Mouse (Mus musculus) kidney, postnatal 4 days (tissue): Measurements from ENCODE around the gene Cma2.
A peak's percentile ranks its signal among the peaks of the same experiment; 100 is the strongest.
"Not testable (repeated sequence)": the region's sequence is repeated elsewhere in the genome, so short reads cannot be mapped to it uniquely, and the experiment has no call there.

Experiments
- DNase-seq, 2 experiments: peaks; one replicate each; pipeline ENCODE4 v3.0.0; 2021; ENCODE audit warnings: mixed read lengths in 2 of 2

Gene Cma2

DNA sequence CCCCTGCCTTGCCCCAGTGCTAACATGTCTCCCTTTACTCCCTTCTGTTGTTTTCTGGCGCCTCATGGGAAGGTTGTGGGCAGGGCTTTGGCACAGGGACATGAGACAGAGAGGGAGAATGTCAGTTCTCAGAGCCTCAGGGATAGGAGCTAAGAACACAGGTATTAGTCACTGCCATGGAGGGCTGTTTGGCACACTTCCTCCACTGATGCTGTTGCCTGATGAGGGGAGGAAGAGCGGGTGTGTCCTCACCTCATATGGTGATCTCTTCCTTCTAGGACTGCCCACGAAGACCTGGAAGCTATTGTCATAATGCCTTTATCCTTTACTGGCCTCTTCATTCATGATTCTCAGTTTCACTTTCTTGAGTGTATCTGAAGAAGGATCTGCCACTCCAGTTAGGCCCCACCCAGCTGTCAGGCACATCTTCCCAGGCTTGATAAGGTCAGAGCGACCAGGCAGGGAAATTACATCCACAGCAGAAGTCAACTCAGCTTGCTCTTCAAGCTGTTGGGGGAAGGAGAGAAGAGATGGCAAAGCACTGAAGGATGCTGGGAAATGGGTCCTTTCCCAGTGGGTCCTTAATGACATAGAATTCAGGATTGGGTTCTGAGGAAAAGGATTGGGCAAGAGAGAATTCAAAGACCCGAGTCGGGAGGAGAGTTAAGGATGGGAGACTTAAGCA, at the start of gene Cma2:
Gene Cma2 (plus strand): TSS at position 635 of the 685 bp plus-strand sequence.
- no peak for DNase-seq

DNA sequence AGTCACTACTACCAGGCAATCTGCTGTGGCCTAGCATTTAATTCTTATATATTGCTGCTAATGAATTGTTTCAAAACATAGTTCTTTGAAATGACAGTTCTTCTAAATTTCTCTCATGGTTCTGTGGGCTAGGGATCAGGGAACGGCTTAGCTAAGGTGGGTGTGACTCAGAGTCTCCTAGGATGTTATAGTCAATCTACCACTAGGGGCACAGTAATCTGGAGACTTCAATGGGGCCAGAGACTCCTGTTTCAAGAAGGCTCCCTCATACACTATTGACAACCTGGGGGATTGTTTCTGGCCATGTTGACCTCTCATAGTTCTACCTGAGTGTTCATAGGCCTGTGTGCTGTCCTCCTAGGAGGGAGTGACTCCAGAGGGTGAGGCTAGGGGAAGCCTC, 45.3 kb upstream of the Cma2 start:
- no peak for DNase-seq

DNA sequence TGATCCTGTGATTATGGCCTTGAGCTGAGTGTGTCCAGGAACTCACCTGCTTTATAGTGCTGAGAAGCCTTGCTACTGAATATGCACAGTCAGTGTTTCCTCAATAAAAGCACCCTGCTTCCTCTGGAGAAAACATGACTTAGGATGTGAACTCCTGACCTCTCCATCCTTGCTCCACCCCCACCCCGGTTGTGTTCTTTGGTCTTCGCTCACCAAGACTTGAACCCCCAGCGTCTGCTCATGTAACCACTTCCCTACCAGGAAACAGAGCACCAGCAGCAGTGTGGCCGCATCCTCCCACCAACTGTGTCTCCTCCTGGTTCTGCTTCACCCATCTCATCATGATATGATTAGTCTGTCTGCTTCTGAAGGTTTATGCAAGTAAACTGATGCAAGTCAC, 37.4 kb upstream of the Cma2 start:
- DNase-seq = peak in 1 of 2 experiments; percentile 12

DNA sequence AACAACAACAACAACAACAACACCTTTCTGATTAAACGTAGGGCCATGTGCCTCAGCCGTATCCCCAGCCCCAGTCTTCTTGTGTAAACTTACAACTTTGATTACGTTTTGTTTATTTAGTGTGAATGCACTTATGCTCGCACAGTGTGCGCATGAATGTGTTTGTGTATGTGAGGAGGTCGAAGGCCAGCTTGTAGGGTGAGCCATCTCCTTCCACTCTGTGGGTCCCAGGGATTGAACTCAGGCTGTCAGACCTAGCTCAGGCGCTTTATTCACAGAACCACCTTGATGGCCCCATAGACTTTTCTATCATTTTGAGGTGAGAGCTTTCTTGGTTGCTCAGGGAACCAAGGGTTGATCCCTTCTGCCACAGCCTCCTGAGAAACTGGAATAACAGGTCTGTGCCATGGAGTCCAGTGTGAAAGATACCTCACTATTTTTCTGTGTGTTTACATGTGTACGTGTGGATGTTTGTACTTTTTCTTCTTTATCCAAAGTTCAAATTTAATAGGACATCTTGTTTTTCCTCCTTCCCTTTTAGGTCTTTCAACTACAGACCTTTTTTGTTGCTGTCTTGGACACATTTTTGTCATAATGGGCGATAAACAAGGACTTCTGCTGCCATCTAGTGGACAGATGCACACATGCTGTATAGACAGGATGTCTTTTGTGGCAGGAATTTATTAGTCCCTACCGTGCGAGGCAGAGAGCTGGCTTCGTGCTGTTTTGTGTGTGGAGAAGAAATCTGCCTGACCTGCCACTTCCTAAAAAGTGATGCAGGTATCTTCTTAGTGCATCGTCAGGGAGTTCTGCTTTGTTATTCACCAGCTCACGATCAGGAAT, 32.3 kb upstream of the Cma2 start:
- peak; percentile 75 to 82 for DNase-seq

DNA sequence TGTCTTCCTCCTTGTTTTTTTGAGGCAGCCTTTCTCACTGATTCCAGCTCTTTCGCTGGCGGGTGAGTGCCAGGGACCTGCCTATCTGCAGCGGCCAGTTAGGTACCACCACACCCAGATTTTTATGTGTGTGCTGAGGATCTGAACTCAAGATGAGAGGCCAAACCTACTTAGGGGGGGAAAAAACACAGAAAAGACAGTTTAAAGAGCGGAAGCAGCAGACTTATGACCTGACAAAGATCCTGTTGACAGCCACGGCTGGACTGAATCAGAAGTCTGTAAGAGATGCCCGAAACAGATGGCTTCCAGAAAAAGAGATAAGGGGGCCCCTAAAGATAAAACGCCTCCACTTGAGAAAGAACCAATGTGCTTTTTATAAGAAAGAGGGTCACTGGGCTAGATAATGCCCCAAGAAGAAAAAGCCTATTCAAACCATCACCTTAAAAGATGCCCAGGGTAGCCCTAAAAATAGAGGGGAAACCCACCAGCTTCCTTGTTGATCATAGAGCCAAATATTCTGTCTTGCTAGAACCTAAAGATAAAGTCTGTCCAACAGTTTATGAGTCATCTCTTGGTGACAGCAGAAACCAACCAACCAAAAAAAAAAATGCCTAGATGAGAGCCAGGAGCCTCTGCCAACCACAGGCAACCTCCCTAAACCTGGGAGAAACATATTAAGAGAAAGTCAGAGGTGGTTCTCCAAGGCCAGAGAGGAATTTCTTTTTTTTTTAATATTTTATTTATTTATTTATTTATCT, 28.1 kb upstream of the Cma2 start:
- peak in 1 of 2 experiments; percentile 7 for DNase-seq

DNA sequence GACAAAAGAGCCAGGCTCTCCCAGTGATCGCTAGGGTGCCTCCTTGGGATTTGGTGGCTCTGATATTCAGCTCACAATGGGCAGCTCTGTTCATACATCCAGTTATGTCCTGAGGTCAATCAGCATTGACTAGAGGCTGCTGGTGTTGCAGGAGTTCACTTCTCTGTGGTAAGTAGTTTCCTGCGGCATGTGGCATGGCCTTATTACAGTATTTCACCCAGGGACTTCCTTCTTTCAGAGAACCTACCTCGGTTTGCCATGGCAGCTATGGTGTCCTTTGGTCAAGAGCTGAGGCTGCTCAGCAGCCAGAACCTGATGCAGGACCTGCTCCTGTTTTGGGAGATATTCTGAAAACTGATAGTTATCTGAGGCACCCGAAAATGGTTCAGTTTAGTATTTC, 23.9 kb upstream of the Cma2 start:
- no peak for DNase-seq

- no peak for DNase-seq
Observed at GRCm38 (mm10) chr14:55929263-55929997, 21.4 kb upstream of the Cma2 start.

DNA sequence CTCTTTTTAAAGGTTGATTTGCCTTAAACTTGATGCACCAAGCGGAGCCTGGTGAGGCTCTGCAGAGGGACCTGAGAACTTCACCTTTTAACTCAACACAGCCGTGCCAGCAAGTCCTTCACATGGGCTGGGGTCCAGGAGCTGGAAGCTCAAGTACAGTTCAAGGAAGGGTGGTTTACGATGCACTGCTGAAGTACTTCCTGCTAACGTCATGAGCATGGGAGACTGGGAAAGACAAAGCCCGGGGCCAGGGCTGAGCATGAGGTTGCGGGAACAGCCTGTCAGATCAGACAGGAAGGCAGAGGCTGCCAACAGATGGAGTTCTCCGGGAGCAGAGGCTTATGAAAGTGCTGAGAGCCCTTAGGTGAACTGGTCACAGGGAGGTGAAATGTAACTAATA, 17.2 kb upstream of the Cma2 start:
- peak; percentile 55 to 71 for DNase-seq

DNA sequence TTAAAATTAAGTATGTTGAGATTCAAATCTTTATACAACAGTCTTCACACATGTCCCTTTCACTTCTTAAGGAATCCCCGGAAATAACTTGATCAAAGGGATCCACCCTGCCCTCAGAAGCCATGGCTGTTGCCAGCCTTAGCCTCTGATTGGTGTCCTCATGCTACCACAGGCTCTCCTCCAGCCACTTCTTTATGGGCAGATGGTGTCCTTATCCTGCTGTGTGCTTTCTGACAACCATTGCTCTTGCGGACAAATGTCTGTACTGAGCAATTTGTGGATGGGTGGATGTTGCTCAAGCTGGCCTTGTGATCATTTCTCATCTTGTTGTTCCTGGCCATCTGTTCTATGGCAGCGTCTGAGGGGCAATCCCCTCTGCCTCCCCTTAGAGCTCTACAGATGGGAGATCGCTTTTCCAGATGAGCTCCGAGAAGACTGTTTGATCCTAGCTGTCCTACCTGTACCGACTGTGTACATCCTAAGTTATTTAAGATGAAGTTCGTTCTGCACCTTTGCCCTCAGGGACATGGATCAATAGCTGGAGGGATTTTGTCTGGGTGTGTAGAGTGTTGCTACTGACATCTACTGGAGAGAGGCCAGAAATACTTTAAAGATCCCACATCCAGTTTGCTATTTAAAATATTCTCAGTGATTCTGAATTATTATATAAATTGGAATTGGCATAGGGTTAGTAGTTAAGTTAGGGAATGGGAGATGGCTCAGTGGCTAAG, 10.5 kb upstream of the Cma2 start:
- DNase-seq = no peak

DNA sequence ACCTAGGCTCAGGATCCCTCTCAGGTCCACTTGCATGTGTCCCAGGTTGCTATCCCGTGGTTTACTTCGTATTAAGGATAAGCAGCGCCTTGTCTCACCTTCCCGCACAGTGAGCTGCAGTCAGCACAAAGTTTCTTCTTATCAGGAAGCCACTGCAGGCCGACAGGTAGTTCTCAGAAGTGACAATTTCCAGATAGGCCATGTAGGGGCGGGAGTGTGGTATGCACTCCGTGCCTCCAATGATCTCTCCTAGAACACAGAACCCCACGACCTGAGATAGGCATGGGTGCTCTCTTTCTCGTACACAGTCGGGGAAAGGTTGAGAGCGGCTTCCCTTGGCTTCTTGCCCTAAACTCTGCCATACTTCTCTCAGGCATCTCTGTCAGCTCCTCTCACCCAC, 7.2 kb upstream of the Cma2 start:
- DNase-seq = no peak

DNA sequence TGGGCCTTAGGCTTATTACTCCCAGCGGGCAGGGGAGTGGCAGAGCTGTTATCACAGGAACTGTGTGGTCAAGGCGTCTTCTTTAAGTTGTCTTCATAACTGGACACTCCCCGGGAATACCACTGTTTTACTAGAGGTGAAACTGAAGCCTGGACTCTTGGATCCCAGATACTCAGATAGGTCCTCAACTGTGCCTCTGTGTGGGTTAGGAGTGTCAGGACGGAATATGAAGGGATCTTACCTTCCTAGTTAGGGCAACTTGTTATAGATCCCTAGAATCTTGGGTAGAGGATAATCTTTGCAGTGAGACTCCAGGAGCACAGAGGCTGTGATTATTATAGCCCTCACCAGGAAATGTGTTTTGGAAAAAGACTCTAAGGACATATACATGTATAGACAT, 6.2 kb upstream of the Cma2 start, which contains the start of gene Cma1:
Gene Cma1 (minus strand): TSS at position 101 of the 400 bp plus-strand sequence.
- DNase-seq = no peak

DNA sequence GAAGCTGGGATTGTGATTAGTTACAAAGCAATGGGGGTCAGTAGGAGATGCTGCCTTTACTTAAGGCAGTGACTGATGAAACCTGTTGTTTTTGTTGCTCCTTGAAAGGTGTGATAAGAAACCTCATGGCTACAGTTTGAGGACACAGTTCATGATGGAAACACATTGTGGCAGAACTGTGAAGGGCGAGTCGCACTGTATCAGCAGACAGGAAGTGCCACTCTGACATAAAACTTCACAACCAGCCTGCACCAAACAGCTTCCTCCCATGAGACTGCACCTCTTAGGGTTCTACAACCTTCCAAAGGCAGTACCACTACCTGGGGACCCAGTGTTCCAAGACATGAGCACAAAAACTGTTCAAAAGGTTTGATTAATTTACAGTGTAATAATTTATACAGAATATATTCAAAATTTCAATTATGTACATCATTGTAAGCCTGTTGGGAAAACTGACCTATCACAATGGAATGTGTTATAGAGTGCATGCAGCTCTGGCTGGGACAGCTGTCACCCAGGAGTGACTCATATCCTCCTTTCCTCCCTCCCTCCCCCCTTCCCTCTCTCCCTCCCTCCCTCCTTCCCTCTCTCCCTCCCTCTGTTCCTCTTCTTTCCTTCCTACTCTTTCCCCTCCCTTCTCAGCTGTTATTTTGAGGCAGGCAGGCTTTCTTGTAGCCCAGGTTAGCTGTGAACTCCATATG, 4.4 kb upstream of the Cma2 start:
- DNase-seq = no peak

GRCm38 (mm10) chr14:55963263-55963662, 12.5 kb downstream of the Cma2 start:
- DNase-seq = no peak

- DNase-seq = peak; percentile 31 to 35
Observed at GRCm38 (mm10) chr14:55963900-55964299, 13.1 kb downstream of the Cma2 start.

GRCm38 (mm10) chr14:55987464-55987863, 36.7 kb downstream of the Cma2 start:
- not testable (repeated sequence) for DNase-seq

DNA sequence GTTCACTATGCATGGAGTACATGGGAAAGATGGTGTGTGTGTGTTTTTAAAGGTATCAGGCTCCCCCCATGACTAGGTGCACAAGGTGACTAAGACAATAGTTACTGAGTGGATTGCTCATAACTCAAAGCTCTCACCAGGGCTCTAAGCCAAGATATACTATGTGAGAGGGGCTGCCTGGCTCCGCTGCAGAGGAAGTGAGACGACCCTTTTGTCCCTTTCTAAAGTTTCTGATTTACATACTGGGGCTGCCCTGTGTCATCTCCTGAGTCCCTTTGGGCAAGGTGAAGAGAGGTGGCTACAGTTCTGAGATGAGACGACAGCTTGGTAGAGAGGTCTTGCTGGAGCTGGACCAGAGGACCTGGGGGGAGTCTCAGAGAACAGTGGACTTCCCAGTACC, 62.4 kb downstream of the Cma2 start:
- no peak for DNase-seq

GRCm38 (mm10) chr14:56013924-56014323, 63.1 kb downstream of the Cma2 start:
- DNase-seq = no peak

GRCm38 (mm10) chr14:56017671-56018070, 66.9 kb downstream of the Cma2 start, which contains the start of gene Mcpt1:
Gene Mcpt1 (plus strand): TSS chr14:56017971.
- not testable (repeated sequence) for DNase-seq

- DNase-seq = no peak
Observed at GRCm38 (mm10) chr14:56019446-56019845, 68.7 kb downstream of the Cma2 start.

DNA sequence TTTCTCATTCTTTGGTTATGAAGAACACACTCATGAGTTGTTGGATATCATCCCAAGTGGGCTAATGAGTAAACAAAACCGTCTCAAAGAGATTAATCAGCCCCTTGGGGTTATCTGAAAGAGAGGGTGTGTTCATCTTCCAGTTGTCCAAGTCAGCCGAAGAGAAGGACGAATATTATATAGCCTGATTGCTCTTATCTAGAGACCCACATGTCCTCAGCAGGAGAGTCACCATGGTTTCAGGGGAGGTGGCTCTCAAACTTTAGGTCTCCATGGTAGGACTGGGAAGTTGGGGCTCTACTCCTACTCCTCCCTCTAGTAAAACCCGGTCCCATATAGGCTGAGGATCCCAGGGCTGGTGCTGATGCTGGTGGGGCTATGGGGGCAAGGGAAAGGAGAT, 70.5 kb downstream of the Cma2 start:
- DNase-seq = not testable (repeated sequence)
